ENCODE assay signal across 9 mouse cellular contexts in genomic region chr5:114681717-114682116, GRCm38 (mm10). TPM values are rescaled to one million over a fixed set of nuclear protein-coding genes. Genes with fewer than 3 reads are reported as not detected.
DNase-seq lines count a peak whose midpoint lies in the region; ATAC-seq and TF ChIP-seq lines count a peak whose summit lies in the region.
"Had no signal": no experiment of that assay in that cellular context is flagged by ENCODE, and none has a peak within 500 bp of the region (broad histone marks: within the 10 kb centered on the region; RNA-seq: fewer than 3 reads in every experiment).

No protein-coding gene starts in this region.

- no peaks in the 10 kb centered on the region for H3K27me3 ChIP-seq in heart, adult 2 months (ENCODE audit: control insufficient read depth, insufficient read depth, low read length)
- H3K27me3 ChIP-seq in thymus, adult 2 months (ENCODE audit: control insufficient read depth, insufficient read depth, low read length), result no peaks in the 10 kb centered on the region
- H3K27me3 ChIP-seq in lung, embryonic 15.5 days, result no peaks in the 10 kb centered on the region
- H3K27me3 ChIP-seq in forebrain, embryonic 14.5 days (replicated peaks; ENCODE audit: control insufficient read depth, insufficient read depth, low read length), result no peaks in the 10 kb centered on the region

- intact Hi-C loops in heart, adult 2 months (cut with DNase I), result no loop called here

- WGBS in heart, adult 2 months, result 49% methylated on average over 8 of the region's 8 CpGs
- 52% methylated on average over 8 of the region's 8 CpGs for WGBS in thymus, adult 2 months
- 66% methylated on average over 8 of the region's 8 CpGs for WGBS in lung, embryonic 15.5 days
- 83% methylated on average over 8 of the region's 8 CpGs for WGBS in forebrain, embryonic 14.5 days

- TF ChIP-seq EP300 in heart, adult 2 months (IDR thresholded peaks at IDR 0.05; ENCODE audit: insufficient read depth, low read depth, low read length), result no peak

- no peak for TF ChIP-seq POLR2A in heart, adult 2 months (IDR thresholded peaks at IDR 0.05; ENCODE audit: insufficient read depth, low read depth, low read length)
- TF ChIP-seq POLR2A in thymus, adult 2 months (IDR thresholded peaks at IDR 0.05; ENCODE audit: control insufficient read depth, extremely low read depth, insufficient read depth, low read length, poor library complexity), result no peak

- ATAC-seq in lung, embryonic 15.5 days (ENCODE audit: borderline replicate concordance, extremely low read depth, low FRiP score, low TSS enrichment), result no peak
- ATAC-seq in forebrain, embryonic 14.5 days, result no peak

- H3K9ac ChIP-seq in heart, adult 2 months (ENCODE audit: low read depth, low read length), result no peak overlapping the region
- no peak overlapping the region; the same call in 1 of the 2 replicates for H3K9ac ChIP-seq in lung, embryonic 15.5 days
- H3K9ac ChIP-seq in forebrain, embryonic 14.5 days (ENCODE audit: low read length), result no peak overlapping the region

- H3K36me3 ChIP-seq in heart, adult 2 months (ENCODE audit: control insufficient read depth, insufficient read depth, low read length), result no peaks in the 10 kb centered on the region
- H3K36me3 ChIP-seq in thymus, adult 2 months (ENCODE audit: control insufficient read depth, insufficient read depth, low read length), result peaks cover 7% of the 10 kb centered on the region
- peaks cover 5% of the 10 kb centered on the region; the same call in 1 of the 2 replicates for H3K36me3 ChIP-seq in lung, embryonic 15.5 days
- H3K36me3 ChIP-seq in forebrain, embryonic 14.5 days (ENCODE audit: control insufficient read depth, insufficient read depth, low read length), result 0 out of 2 replicates have a peak, but pooled peaks cover 4% of the 10 kb centered on the region

- H3K9me3 ChIP-seq in lung, embryonic 15.5 days, result no peaks in the 10 kb centered on the region
- no peaks in the 10 kb centered on the region for H3K9me3 ChIP-seq in forebrain, embryonic 14.5 days (replicated peaks; ENCODE audit: control insufficient read depth, low read length)

- DNase-seq in heart, adult 2 months, result no peak
- no peak for DNase-seq in heart, adult 9 months (ENCODE audit: low spot score in 2 of 2)
- no peak for DNase-seq in thymus, adult 2 months
- no peak for DNase-seq in thymus, postnatal 0 days (ENCODE audit: low spot score)
- DNase-seq in adrenal gland, postnatal 25 days, result no peak
- no peak for DNase-seq in right cerebral cortex, postnatal 25 days
- DNase-seq in forebrain, embryonic 14.5 days (ENCODE audit: low spot score), result no peak
- DNase-seq: heart, postnatal 10 days had no signal

- H3K27ac ChIP-seq in heart, adult 2 months, result peak overlapping the region; percentile 36
- H3K27ac ChIP-seq in thymus, adult 2 months (ENCODE audit: control insufficient read depth, insufficient read depth, low read length), result peak overlapping the region; percentile 86
- H3K27ac ChIP-seq in lung, embryonic 15.5 days, result peak overlapping the region; percentile 70
- no peak overlapping the region for H3K27ac ChIP-seq in forebrain, embryonic 14.5 days (ENCODE audit: low read depth, low read length)

- H3K4me2 ChIP-seq in lung, embryonic 15.5 days, result no peak overlapping the region
- no peak overlapping the region for H3K4me2 ChIP-seq in forebrain, embryonic 14.5 days (ENCODE audit: low read length)

- TF ChIP-seq CTCF in heart, adult 2 months (IDR thresholded peaks at IDR 0.05), result no peak
- no peak for TF ChIP-seq CTCF in thymus, adult 2 months (IDR thresholded peaks at IDR 0.05; ENCODE audit: borderline replicate concordance, control insufficient read depth, extremely low read depth, insufficient read depth, low read length, poor library complexity)

- H3K4me3 ChIP-seq in heart, adult 2 months, result no peak overlapping the region
- H3K4me3 ChIP-seq in thymus, adult 2 months (ENCODE audit: control insufficient read depth, insufficient read depth, low read length), result no peak overlapping the region
- no peak overlapping the region for H3K4me3 ChIP-seq in lung, embryonic 15.5 days
- H3K4me3 ChIP-seq in forebrain, embryonic 14.5 days (ENCODE audit: low read depth, low read length), result no peak overlapping the region

- no peaks in the 10 kb centered on the region for H3K79me2 ChIP-seq in heart, adult 2 months (replicated peaks; ENCODE audit: control insufficient read depth, insufficient read depth, low read length)

- H3K4me1 ChIP-seq in heart, adult 2 months (ENCODE audit: control insufficient read depth, insufficient read depth, low read length), result peaks cover 4% of the 10 kb centered on the region
- H3K4me1 ChIP-seq in thymus, adult 2 months (replicated peaks; ENCODE audit: control insufficient read depth, insufficient read depth, low read length), result peaks cover 42% of the 10 kb centered on the region
- peaks cover 23% of the 10 kb centered on the region for H3K4me1 ChIP-seq in lung, embryonic 15.5 days
- no peaks in the 10 kb centered on the region for H3K4me1 ChIP-seq in forebrain, embryonic 14.5 days (ENCODE audit: control insufficient read depth, insufficient read depth, low read length)

RNA-seq across cellular contexts. Expression of gene Gltp, which starts 9.1 kb away (rescaled TPM):
- total RNA-seq in heart, adult 2 months (2021), result 10 to 100 TPM; 14.2 to 17.0 TPM
- polyA plus RNA-seq in heart, adult 2 months (2012; rRNA removed), result 36.3 and 37.8 TPM in 2 replicates
- polyA plus RNA-seq in thymus, adult 2 months (2012; rRNA removed), result 237 and 275 TPM in 2 replicates
- 134 and 147 TPM in 2 replicates for polyA plus RNA-seq in thymus, postnatal 0 days (2015; fragmentation: Nextera tagmentation; extraction: Ambion mirVana)
- 95.4 and 106 TPM in 2 replicates for polyA plus RNA-seq in lung, embryonic 15.5 days (2015; fragmentation: Nextera tagmentation; extraction: Ambion mirVana)
- total RNA-seq in adrenal gland, postnatal 25 days (2021), result 61.9 and 66.2 TPM in 2 replicates
- polyA plus RNA-seq in forebrain, embryonic 14.5 days (2014; fragmentation: Nextera tagmentation; extraction: Ambion mirVana), result 31.2 and 32.4 TPM in 2 replicates

RNA-seq across cellular contexts. Expression of gene Trpv4, which starts 23.5 kb away (rescaled TPM):
- total RNA-seq in heart, adult 2 months (2021), result 1 to 10 TPM; 3.6 to 5.1 TPM
- 4.6 and 7.5 TPM in 2 replicates for polyA plus RNA-seq in heart, adult 2 months (2012; rRNA removed)
- polyA plus RNA-seq in thymus, adult 2 months (2012; rRNA removed), result 4.2 and 6.5 TPM in 2 replicates
- polyA plus RNA-seq in thymus, postnatal 0 days (2015; fragmentation: Nextera tagmentation; extraction: Ambion mirVana), result 1.1 TPM in 2 replicates
- polyA plus RNA-seq in lung, embryonic 15.5 days (2015; fragmentation: Nextera tagmentation; extraction: Ambion mirVana), result 2.0 and 2.2 TPM in 2 replicates
- 1.2 and 1.3 TPM in 2 replicates for total RNA-seq in adrenal gland, postnatal 25 days (2021)
- 0.55 and 0.79 TPM in 2 replicates for polyA plus RNA-seq in forebrain, embryonic 14.5 days (2014; fragmentation: Nextera tagmentation; extraction: Ambion mirVana)

RNA-seq across cellular contexts. Expression of gene Tchp, which starts 25.8 kb away (rescaled TPM):
- 1 to 10 TPM; 3.4 to 4.0 TPM for total RNA-seq in heart, adult 2 months (2021)
- 6.1 and 8.5 TPM in 2 replicates for polyA plus RNA-seq in heart, adult 2 months (2012; rRNA removed)
- 24.4 and 25.6 TPM in 2 replicates for polyA plus RNA-seq in thymus, adult 2 months (2012; rRNA removed)
- polyA plus RNA-seq in thymus, postnatal 0 days (2015; fragmentation: Nextera tagmentation; extraction: Ambion mirVana), result 9.8 and 10.8 TPM in 2 replicates
- 12.3 and 12.8 TPM in 2 replicates for polyA plus RNA-seq in lung, embryonic 15.5 days (2015; fragmentation: Nextera tagmentation; extraction: Ambion mirVana)
- 13.5 and 14.6 TPM in 2 replicates for total RNA-seq in adrenal gland, postnatal 25 days (2021)
- 7.1 and 10.4 TPM in 2 replicates for polyA plus RNA-seq in forebrain, embryonic 14.5 days (2014; fragmentation: Nextera tagmentation; extraction: Ambion mirVana)
